ENCODE assay signal across 13 mouse cellular contexts in the genomic region with DNA sequence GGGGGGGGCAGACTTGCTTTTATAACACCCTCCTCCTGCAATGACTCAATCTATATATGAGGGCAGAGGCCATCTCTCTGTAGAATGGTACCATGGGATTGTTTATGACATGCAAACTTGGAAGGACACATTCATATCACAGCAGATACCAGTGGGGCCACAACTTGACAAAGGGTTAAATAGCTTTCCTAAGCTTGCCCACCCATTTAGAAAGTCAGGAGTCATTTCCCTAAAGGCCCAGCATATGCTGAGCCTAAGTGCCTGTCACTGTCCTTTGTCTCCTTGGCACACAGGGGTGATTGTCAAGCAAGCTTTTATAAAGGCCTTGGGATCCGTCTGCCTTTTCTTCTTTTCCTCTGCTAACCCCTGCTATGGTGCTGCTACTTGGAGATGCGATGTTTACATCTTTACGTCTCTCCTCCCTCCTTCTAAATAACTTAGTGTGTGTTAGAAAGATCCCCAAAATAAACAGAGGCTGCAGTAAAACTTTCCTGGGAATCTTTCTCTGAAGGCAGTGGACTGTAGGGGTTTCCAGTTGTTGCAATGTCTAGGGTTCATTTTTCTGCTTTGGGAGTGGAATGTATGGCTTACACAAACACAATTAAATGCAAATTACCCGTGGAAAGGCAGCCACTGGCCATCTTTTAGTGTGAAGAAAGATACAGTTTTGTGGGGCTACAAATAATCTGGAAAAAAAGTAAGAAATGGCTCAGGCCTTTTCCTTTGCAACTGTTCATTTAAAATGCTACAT.
DNase-seq lines count a peak whose midpoint lies in the region; ATAC-seq lines count a peak whose summit lies in the region.
"Had no signal": no experiment of that assay in that cellular context is flagged by ENCODE, and none has a peak within 500 bp of the region (broad histone marks: within the 10 kb centered on the region; RNA-seq: fewer than 3 reads in every experiment).

No protein-coding gene starts in this region.

- ATAC-seq in kidney, embryonic 14.5 days (ENCODE audit: low FRiP score, low TSS enrichment), result no peak
- no peak for ATAC-seq in forebrain, embryonic 15.5 days (replicated peaks)
- no peak for ATAC-seq in midbrain, embryonic 14.5 days (ENCODE audit: low FRiP score, low TSS enrichment)
- ATAC-seq: liver, embryonic 12.5 days had no signal

- H3K4me3 ChIP-seq in kidney, embryonic 14.5 days (ENCODE audit: low read length), result no peak overlapping the region
- H3K4me3 ChIP-seq in embryonic facial prominence, embryonic 10.5 days, result no peak overlapping the region
- no peak overlapping the region for H3K4me3 ChIP-seq in forebrain, embryonic 15.5 days
- H3K4me3 ChIP-seq in midbrain, embryonic 14.5 days (replicated peaks; ENCODE audit: low read depth, low read length), result no peak overlapping the region
- H3K4me3 ChIP-seq: heart, embryonic 13.5 days; liver, embryonic 12.5 days had no signal

- no peak overlapping the region for H3K9ac ChIP-seq in kidney, embryonic 14.5 days (ENCODE audit: low read depth, low read length)
- H3K9ac ChIP-seq in forebrain, embryonic 15.5 days (replicated peaks), result no peak overlapping the region
- no peak overlapping the region for H3K9ac ChIP-seq in midbrain, embryonic 14.5 days (replicated peaks; ENCODE audit: low read length)
- H3K9ac ChIP-seq: heart, embryonic 13.5 days; liver, embryonic 12.5 days had no signal

- intact Hi-C loops in left cerebral cortex, postnatal 36 days (cut with DNase I), result no loop called here
- intact Hi-C loops in heart, postnatal 14 days (cut with DNase I), result no loop called here

- WGBS in kidney, embryonic 14.5 days, result 19% methylated on average over 4 of the region's 4 CpGs
- WGBS in embryonic facial prominence, embryonic 10.5 days, result 16% methylated on average over 4 of the region's 4 CpGs
- 10% methylated on average over 4 of the region's 4 CpGs for WGBS in forebrain, embryonic 15.5 days
- 5% methylated on average over 4 of the region's 4 CpGs for WGBS in midbrain, embryonic 14.5 days

- DNase-seq in kidney, postnatal 4 days, result no peak
- no peak for DNase-seq in embryonic facial prominence, embryonic 10.5 days (ENCODE audit: low spot score)
- DNase-seq in midbrain, embryonic 14.5 days, result no peak
- no peak for DNase-seq in left cerebral cortex, postnatal 36 days (ENCODE audit: low spot score in 2 of 2)
- DNase-seq in heart, postnatal 14 days, result no peak
- no peak for DNase-seq in adrenal gland, adult 8-10 months
- DNase-seq: adrenal gland, postnatal 10 days; kidney, adult 18-20 months; thymus, adult 2 months had no signal

- H3K36me3 ChIP-seq in kidney, embryonic 14.5 days (ENCODE audit: control insufficient read depth, insufficient read depth, low read length), result no peaks in the 10 kb centered on the region
- H3K36me3 ChIP-seq in embryonic facial prominence, embryonic 10.5 days (replicated peaks), result no peaks in the 10 kb centered on the region
- no peaks in the 10 kb centered on the region for H3K36me3 ChIP-seq in forebrain, embryonic 15.5 days
- H3K36me3 ChIP-seq in midbrain, embryonic 14.5 days (ENCODE audit: control insufficient read depth, insufficient read depth, low read length), result no peaks in the 10 kb centered on the region
- H3K36me3 ChIP-seq: heart, embryonic 13.5 days; liver, embryonic 12.5 days had no signal

- H3K9me3 ChIP-seq in kidney, embryonic 14.5 days (ENCODE audit: control insufficient read depth, low read length), result no peaks in the 10 kb centered on the region
- H3K9me3 ChIP-seq in embryonic facial prominence, embryonic 10.5 days, result no peaks in the 10 kb centered on the region
- H3K9me3 ChIP-seq in forebrain, embryonic 15.5 days, result no peaks in the 10 kb centered on the region
- H3K9me3 ChIP-seq in midbrain, embryonic 14.5 days (ENCODE audit: control insufficient read depth, low read length), result no peaks in the 10 kb centered on the region
- H3K9me3 ChIP-seq: heart, embryonic 13.5 days; liver, embryonic 12.5 days had no signal

- no peaks in the 10 kb centered on the region for H3K27me3 ChIP-seq in kidney, embryonic 14.5 days (ENCODE audit: control insufficient read depth, insufficient read depth, low read length)
- H3K27me3 ChIP-seq in embryonic facial prominence, embryonic 10.5 days (replicated peaks; ENCODE audit: low read depth, poor library complexity, severe bottlenecking), result peaks cover 17% of the 10 kb centered on the region
- no peaks in the 10 kb centered on the region for H3K27me3 ChIP-seq in forebrain, embryonic 15.5 days
- no peaks in the 10 kb centered on the region for H3K27me3 ChIP-seq in midbrain, embryonic 14.5 days (ENCODE audit: control insufficient read depth, insufficient read depth, low read length)
- H3K27me3 ChIP-seq: heart, embryonic 13.5 days; liver, embryonic 12.5 days had no signal

- no peak overlapping the region for H3K4me2 ChIP-seq in kidney, embryonic 14.5 days (replicated peaks; ENCODE audit: low read depth, low read length)
- no peak overlapping the region for H3K4me2 ChIP-seq in forebrain, embryonic 15.5 days (replicated peaks)
- H3K4me2 ChIP-seq in midbrain, embryonic 14.5 days (ENCODE audit: low read length), result no peak overlapping the region
- H3K4me2 ChIP-seq: heart, embryonic 13.5 days; liver, embryonic 12.5 days had no signal

- peaks cover 17% of the 10 kb centered on the region; the same call in 1 of the 2 replicates for H3K4me1 ChIP-seq in kidney, embryonic 14.5 days (ENCODE audit: control insufficient read depth, insufficient read depth, low read length)
- peaks cover 31% of the 10 kb centered on the region for H3K4me1 ChIP-seq in embryonic facial prominence, embryonic 10.5 days
- peaks cover 31% of the 10 kb centered on the region for H3K4me1 ChIP-seq in forebrain, embryonic 15.5 days
- peaks cover 28% of the 10 kb centered on the region for H3K4me1 ChIP-seq in midbrain, embryonic 14.5 days (ENCODE audit: control insufficient read depth, insufficient read depth, low read length)
- H3K4me1 ChIP-seq: liver, embryonic 12.5 days had no signal

- H3K27ac ChIP-seq in kidney, embryonic 14.5 days (ENCODE audit: low read depth, low read length), result peak overlapping the region; percentile 73; the same call in 1 of the 2 replicates
- H3K27ac ChIP-seq in embryonic facial prominence, embryonic 10.5 days (replicated peaks), result peak overlapping the region; percentile 57
- H3K27ac ChIP-seq in forebrain, embryonic 15.5 days (replicated peaks), result peak overlapping the region; percentile 72
- H3K27ac ChIP-seq in midbrain, embryonic 14.5 days (replicated peaks; ENCODE audit: low read depth, low read length), result 0 out of 2 replicates have a peak overlapping the region, but pooled peaks have one; percentile 62
- H3K27ac ChIP-seq: liver, embryonic 12.5 days had no signal
